Mouse (Mus musculus) spleen, adult 2 months (tissue): Measurements from ENCODE around the gene Stx1a.

Source experiments
- CTCF ChIP-seq: fragments of 200-500 bp; IDR thresholded peaks from 2 replicates; pipeline ENCODE4 v1.5.1; 2011; ENCODE audit warnings: mild to moderate bottlenecking, inconsistent platforms; ENCODE audit not compliant: insufficient read depth, insufficient read length, insufficient replicate concordance; ENCODE audit errors: extremely low read depth
- POLR2A ChIP-seq: fragments of 200-500 bp; IDR thresholded peaks from 2 replicates; pipeline ENCODE4 v1.6.1; 2011; ENCODE audit warnings: low read depth, low read length, inconsistent platforms

- TF ChIP-seq CTCF (no peak), POLR2A (no peak)
Measured at GRCm38 (mm10) chr5:135064382-135064766, 41.1 kb downstream of the Stx1a start.
